Mouse (Mus musculus) R1 (cell line): ENCODE measurements around the gene Lat.
"Not testable (repeated sequence)": the region's sequence is repeated elsewhere in the genome, so short reads cannot be mapped to it uniquely, and the experiment has no call there.

Experiments used
- DNase-seq: peaks from one replicate; pipeline ENCODE4 v3.0.0-alpha.2; 2018; ENCODE audit warnings: low read depth, low spot score

Lat gene

DNA sequence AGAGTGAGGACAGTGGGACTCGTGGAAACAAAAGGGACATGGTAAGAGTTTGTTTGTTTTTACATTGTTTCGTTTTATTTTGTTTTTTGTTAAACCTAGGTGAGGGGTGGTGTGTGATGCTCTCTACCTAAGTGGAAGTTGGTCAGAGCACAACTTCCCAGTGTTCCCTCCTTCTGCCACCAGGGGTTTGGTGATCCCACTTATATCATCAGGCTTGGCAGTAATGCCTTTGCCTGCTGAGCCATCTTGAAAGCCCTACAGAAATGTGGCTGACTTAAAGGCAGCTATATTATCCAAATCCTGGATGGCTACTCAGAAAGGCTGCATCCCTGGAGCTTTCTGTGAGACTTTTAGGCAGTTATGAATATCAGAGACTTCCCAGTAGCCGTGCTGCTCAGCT lies 36.7 kb downstream of the Lat start:
- DNase-seq: peak; percentile 73

GRCm38 (mm10) chr7:126330693-126331092 lies 38.7 kb downstream of the Lat start:
- DNase-seq: peak; percentile 70

GRCm38 (mm10) chr7:126329907-126330645 lies 39.3 kb downstream of the Lat start:
- no peak for DNase-seq

- not testable (repeated sequence) for DNase-seq
Measured at GRCm38 (mm10) chr7:126328848-126329247, 40.5 kb downstream of the Lat start.

- DNase-seq: peak; percentile 87
Measured at GRCm38 (mm10) chr7:126325576-126326273, 43.6 kb downstream of the Lat start.

DNA sequence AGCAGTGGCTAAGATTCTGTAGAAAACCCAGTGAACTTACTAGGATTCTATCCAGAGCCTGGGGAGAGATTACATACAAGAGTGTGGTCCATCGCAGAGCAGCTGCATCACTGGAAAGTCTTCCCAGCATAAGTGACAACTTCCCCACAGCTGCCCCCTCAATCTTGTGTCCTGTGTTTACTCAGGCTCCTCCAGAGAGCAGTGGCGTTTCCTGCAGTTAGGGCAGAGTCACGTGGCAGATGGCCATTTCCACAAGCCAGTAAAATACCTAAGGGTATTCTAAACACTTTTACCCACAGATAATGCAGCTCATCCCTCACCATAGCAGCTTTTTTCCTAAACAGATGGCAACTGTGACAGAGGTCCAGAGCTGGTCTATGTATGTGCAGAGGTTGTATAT lies 44.6 kb downstream of the Lat start:
- no peak for DNase-seq

DNA sequence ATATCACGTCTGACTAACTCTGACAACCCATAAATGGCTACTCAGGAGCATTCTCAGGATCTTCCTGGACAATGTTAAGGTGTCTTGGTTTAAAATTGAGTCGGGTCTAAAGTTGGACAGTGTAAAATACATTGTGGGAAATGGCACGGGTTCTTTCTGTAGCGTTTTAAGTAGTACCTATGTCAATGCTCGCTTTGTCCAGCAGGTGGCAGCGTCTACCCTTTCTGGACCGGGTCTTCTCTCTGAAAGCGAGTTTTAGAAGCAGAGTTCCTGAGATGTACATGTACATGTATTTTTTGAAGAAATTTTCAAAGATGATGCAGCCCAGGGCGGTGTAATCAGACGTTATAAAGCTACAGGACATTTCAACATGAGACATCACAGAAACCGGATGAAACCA lies 45.6 kb downstream of the Lat start:
- DNase-seq: peak; percentile 89

- DNase-seq: no peak
Measured at GRCm38 (mm10) chr7:126314273-126314672, 55.1 kb downstream of the Lat start.
